Mouse (Mus musculus): ENCODE data around the gene C2cd4c. TPM values are rescaled to one million over a fixed set of nuclear protein-coding genes. Genes with fewer than 3 reads are reported as not detected.

The C2cd4c gene
- total and polyA plus RNA-seq, 2 experiments = 0.10 TPM; not detected in 1

- no peaks in the 10 kb centered on the region for H3K79me2 ChIP-seq (ENCODE audit: control insufficient read depth, insufficient read depth, low read length)
- no peaks in the 10 kb centered on the region for H3K36me3 ChIP-seq (ENCODE audit: control insufficient read depth, insufficient read depth, low read length)
- H3K4me1 ChIP-seq (ENCODE audit: control insufficient read depth, insufficient read depth, low read length) = no peaks in the 10 kb centered on the region
- peaks cover 7% of the 10 kb centered on the region; the same call in 1 of the 2 replicates for H3K27me3 ChIP-seq (ENCODE audit: control insufficient read depth, insufficient read depth, low read length)
- no peak overlapping the region for H3K9ac ChIP-seq (ENCODE audit: low read depth, low read length)
- WGBS = 93% methylated on average over 5 of the region's 5 CpGs
- no peak for DNase-seq (ENCODE audit: extremely low read depth, low read depth, low spot score)
- no peak overlapping the region for H3K27ac ChIP-seq (replicated peaks; ENCODE audit: insufficient read depth, low read depth, low read length)
- TF ChIP-seq POLR2A (IDR thresholded peaks at IDR 0.05; ENCODE audit: extremely low read depth, insufficient read depth, low read length) (no peak), CTCF (IDR thresholded peaks at IDR 0.05; ENCODE audit: low read depth, low read length) (no peak)
- no peak overlapping the region for H3K4me3 ChIP-seq (ENCODE audit: insufficient read depth, low read depth, low read length)
Measured at GRCm38 (mm10) chr10:79616376-79616775, 2.6 kb upstream of the C2cd4c start.

- TF ChIP-seq CTCF (IDR thresholded peaks at IDR 0.05; ENCODE audit: low read depth, low read length) (no peak), POLR2A (IDR thresholded peaks at IDR 0.05; ENCODE audit: extremely low read depth, insufficient read depth, low read length) (no peak)
- Histone ChIP-seq H3K4me3 (ENCODE audit: insufficient read depth, low read depth, low read length) (no peak overlapping the region), H3K27ac (replicated peaks; ENCODE audit: insufficient read depth, low read depth, low read length) (no peak overlapping the region), H3K79me2 (ENCODE audit: control insufficient read depth, insufficient read depth, low read length) (no peaks in the 10 kb centered on the region), H3K4me1 (ENCODE audit: control insufficient read depth, insufficient read depth, low read length) (no peaks in the 10 kb centered on the region), H3K36me3 (ENCODE audit: control insufficient read depth, insufficient read depth, low read length) (no peaks in the 10 kb centered on the region), H3K27me3 (ENCODE audit: control insufficient read depth, insufficient read depth, low read length) (peaks cover 7% of the 10 kb centered on the region; the same call in 1 of the 2 replicates), H3K9ac (ENCODE audit: low read depth, low read length) (no peak overlapping the region)
- WGBS = 11% methylated on average over 8 of the region's 8 CpGs
- DNase-seq (ENCODE audit: extremely low read depth, low read depth, low spot score) = peak; percentile 46
Measured at GRCm38 (mm10) chr10:79615860-79616259, 2.0 kb upstream of the C2cd4c start.

GRCm38 (mm10) chr10:79614305-79614643 lies 449 bp upstream of the C2cd4c start:
- Histone ChIP-seq H3K9ac (ENCODE audit: low read depth, low read length) (no peak overlapping the region), H3K27me3 (ENCODE audit: control insufficient read depth, insufficient read depth, low read length) (peaks cover 7% of the 10 kb centered on the region; the same call in 1 of the 2 replicates), H3K4me3 (ENCODE audit: insufficient read depth, low read depth, low read length) (no peak overlapping the region), H3K79me2 (ENCODE audit: control insufficient read depth, insufficient read depth, low read length) (no peaks in the 10 kb centered on the region), H3K4me1 (ENCODE audit: control insufficient read depth, insufficient read depth, low read length) (no peaks in the 10 kb centered on the region), H3K27ac (replicated peaks; ENCODE audit: insufficient read depth, low read depth, low read length) (no peak overlapping the region), H3K36me3 (ENCODE audit: control insufficient read depth, insufficient read depth, low read length) (no peaks in the 10 kb centered on the region)
- 89% methylated on average over 1 of the region's 1 CpGs for WGBS
- DNase-seq (ENCODE audit: extremely low read depth, low read depth, low spot score) = no peak
- no peak for TF ChIP-seq CTCF (IDR thresholded peaks at IDR 0.05; ENCODE audit: low read depth, low read length)
- TF ChIP-seq POLR2A (IDR thresholded peaks at IDR 0.05; ENCODE audit: extremely low read depth, insufficient read depth, low read length) = no peak

- Histone ChIP-seq H3K27ac (replicated peaks; ENCODE audit: insufficient read depth, low read depth, low read length) (no peak overlapping the region), H3K27me3 (ENCODE audit: control insufficient read depth, insufficient read depth, low read length) (peaks cover 7% of the 10 kb centered on the region; the same call in 1 of the 2 replicates), H3K4me1 (ENCODE audit: control insufficient read depth, insufficient read depth, low read length) (no peaks in the 10 kb centered on the region), H3K4me3 (ENCODE audit: insufficient read depth, low read depth, low read length) (no peak overlapping the region), H3K36me3 (ENCODE audit: control insufficient read depth, insufficient read depth, low read length) (no peaks in the 10 kb centered on the region), H3K9ac (ENCODE audit: low read depth, low read length) (no peak overlapping the region), H3K79me2 (ENCODE audit: control insufficient read depth, insufficient read depth, low read length) (no peaks in the 10 kb centered on the region)
- whole genome bisulfite sequencing = 26% methylated on average over 51 of the region's 51 CpGs
- DNase-seq (ENCODE audit: extremely low read depth, low read depth, low spot score) = no peak
- peak; percentile 38; the same call in 1 of the 2 replicates for TF ChIP-seq CTCF (IDR thresholded peaks at IDR 0.05; ENCODE audit: low read depth, low read length)
- no peak for TF ChIP-seq POLR2A (IDR thresholded peaks at IDR 0.05; ENCODE audit: extremely low read depth, insufficient read depth, low read length)
Measured at GRCm38 (mm10) chr10:79612192-79613135, 1.4 kb downstream of the C2cd4c start.

GRCm38 (mm10) chr10:79611296-79611695 lies 2.5 kb downstream of the C2cd4c start:
- H3K27me3 ChIP-seq (ENCODE audit: control insufficient read depth, insufficient read depth, low read length) = peaks cover 7% of the 10 kb centered on the region; the same call in 1 of the 2 replicates
- WGBS = 67% methylated on average over 5 of the region's 5 CpGs
- no peaks in the 10 kb centered on the region for H3K4me1 ChIP-seq (ENCODE audit: control insufficient read depth, insufficient read depth, low read length)
- H3K79me2 ChIP-seq (ENCODE audit: control insufficient read depth, insufficient read depth, low read length) = no peaks in the 10 kb centered on the region
- no peak for TF ChIP-seq POLR2A (IDR thresholded peaks at IDR 0.05; ENCODE audit: extremely low read depth, insufficient read depth, low read length)
- no peak for TF ChIP-seq CTCF (IDR thresholded peaks at IDR 0.05; ENCODE audit: low read depth, low read length)
- no peak overlapping the region for H3K4me3 ChIP-seq (ENCODE audit: insufficient read depth, low read depth, low read length)
- no peak overlapping the region for H3K9ac ChIP-seq (ENCODE audit: low read depth, low read length)
- H3K36me3 ChIP-seq (ENCODE audit: control insufficient read depth, insufficient read depth, low read length) = no peaks in the 10 kb centered on the region
- no peak for DNase-seq (ENCODE audit: extremely low read depth, low read depth, low spot score)
- no peak overlapping the region for H3K27ac ChIP-seq (replicated peaks; ENCODE audit: insufficient read depth, low read depth, low read length)

- H3K4me3 ChIP-seq (ENCODE audit: insufficient read depth, low read depth, low read length) = no peak overlapping the region
- peaks cover 7% of the 10 kb centered on the region; the same call in 1 of the 2 replicates for H3K27me3 ChIP-seq (ENCODE audit: control insufficient read depth, insufficient read depth, low read length)
- no peaks in the 10 kb centered on the region for H3K36me3 ChIP-seq (ENCODE audit: control insufficient read depth, insufficient read depth, low read length)
- no peak for DNase-seq (ENCODE audit: extremely low read depth, low read depth, low spot score)
- TF ChIP-seq POLR2A (IDR thresholded peaks at IDR 0.05; ENCODE audit: extremely low read depth, insufficient read depth, low read length) = no peak
- no peak for TF ChIP-seq CTCF (IDR thresholded peaks at IDR 0.05; ENCODE audit: low read depth, low read length)
- H3K4me1 ChIP-seq (ENCODE audit: control insufficient read depth, insufficient read depth, low read length) = no peaks in the 10 kb centered on the region
- 79% methylated on average over 3 of the region's 3 CpGs for WGBS
- no peak overlapping the region for H3K27ac ChIP-seq (replicated peaks; ENCODE audit: insufficient read depth, low read depth, low read length)
- H3K9ac ChIP-seq (ENCODE audit: low read depth, low read length) = no peak overlapping the region
- H3K79me2 ChIP-seq (ENCODE audit: control insufficient read depth, insufficient read depth, low read length) = no peaks in the 10 kb centered on the region
Measured at GRCm38 (mm10) chr10:79609276-79609675, 4.5 kb downstream of the C2cd4c start.
